Mouse (Mus musculus): ENCODE results near the gene Dusp16. TPM values are rescaled to one million over a fixed set of nuclear protein-coding genes. Genes with fewer than 3 reads are reported as not detected.

Dusp16 gene
- polyA plus RNA-seq, 1 experiment, result 3.3 TPM

GRCm38 (mm10) chr6:134713897-134714296 is 78.5 kb downstream of the Dusp16 start:
- no peaks in the 10 kb centered on the region for H3K27me3 ChIP-seq (ENCODE audit: control insufficient read depth, insufficient read depth, insufficient read length)
- H3K4me3 ChIP-seq (ENCODE audit: insufficient read depth, poor library complexity, severe bottlenecking), result no peak overlapping the region
- H3ac ChIP-seq (ENCODE audit: control insufficient read depth, insufficient read length, low read depth), result no peak overlapping the region
- no peaks in the 10 kb centered on the region for H3K36me3 ChIP-seq (ENCODE audit: control insufficient read depth, insufficient read depth)
- H3K79me2 ChIP-seq (ENCODE audit: control insufficient read depth, insufficient read depth), result no peaks in the 10 kb centered on the region
- no peaks in the 10 kb centered on the region for H3K79me3 ChIP-seq (ENCODE audit: low read depth)
- TF ChIP-seq MYOG (IDR thresholded peaks at IDR 0.05; ENCODE audit: control insufficient read depth, extremely low read depth, insufficient read length), result no peak
- TF ChIP-seq FOSL1 (IDR thresholded peaks at IDR 0.05; ENCODE audit: insufficient read depth, low read length, poor library complexity, severe bottlenecking), result no peak
- TF ChIP-seq MYOD1 (IDR thresholded peaks at IDR 0.05; ENCODE audit: control insufficient read depth, insufficient read length, low read depth), result no peak
- TF ChIP-seq USF1 (IDR thresholded peaks at IDR 0.05; ENCODE audit: low read depth), result no peak
- TF ChIP-seq MAX (IDR thresholded peaks at IDR 0.05), result no peak
- no peak for TF ChIP-seq CEBPB (IDR thresholded peaks at IDR 0.05; ENCODE audit: low read depth)
- TF ChIP-seq CTCF (IDR thresholded peaks at IDR 0.05; ENCODE audit: control insufficient read depth, insufficient read depth, insufficient read length), result no peak

GRCm38 (mm10) chr6:134713321-134713720 is 79.1 kb downstream of the Dusp16 start:
- Histone ChIP-seq H3K36me3 (ENCODE audit: control insufficient read depth, insufficient read depth) (no peaks in the 10 kb centered on the region), H3K79me2 (ENCODE audit: control insufficient read depth, insufficient read depth) (no peaks in the 10 kb centered on the region)

GRCm38 (mm10) chr6:134710020-134710419 is 82.4 kb downstream of the Dusp16 start:
- H3K79me3 ChIP-seq (ENCODE audit: low read depth), result no peaks in the 10 kb centered on the region
- H3K27me3 ChIP-seq (ENCODE audit: control insufficient read depth, insufficient read depth, insufficient read length), result no peaks in the 10 kb centered on the region
- no peak for TF ChIP-seq MAX (IDR thresholded peaks at IDR 0.05)
- TF ChIP-seq FOSL1 (IDR thresholded peaks at IDR 0.05; ENCODE audit: insufficient read depth, low read length, poor library complexity, severe bottlenecking), result no peak
- TF ChIP-seq USF1 (IDR thresholded peaks at IDR 0.05; ENCODE audit: low read depth), result no peak
- TF ChIP-seq CEBPB (IDR thresholded peaks at IDR 0.05; ENCODE audit: low read depth), result no peak
- no peak for TF ChIP-seq CTCF (IDR thresholded peaks at IDR 0.05; ENCODE audit: control insufficient read depth, insufficient read depth, insufficient read length)
- TF ChIP-seq MYOG (IDR thresholded peaks at IDR 0.05; ENCODE audit: control insufficient read depth, extremely low read depth, insufficient read length), result no peak
- TF ChIP-seq MYOD1 (IDR thresholded peaks at IDR 0.05; ENCODE audit: control insufficient read depth, insufficient read length, low read depth), result no peak
- H3ac ChIP-seq (ENCODE audit: control insufficient read depth, insufficient read length, low read depth), result no peak overlapping the region
- H3K36me3 ChIP-seq (ENCODE audit: control insufficient read depth, insufficient read depth), result no peaks in the 10 kb centered on the region
- H3K79me2 ChIP-seq (ENCODE audit: control insufficient read depth, insufficient read depth), result no peaks in the 10 kb centered on the region
- no peak overlapping the region for H3K4me3 ChIP-seq (ENCODE audit: insufficient read depth, poor library complexity, severe bottlenecking)

More at GRCm38 (mm10) chr6:134713321-134713720, 79.1 kb downstream of the Dusp16 start:
- no peak overlapping the region for H3ac ChIP-seq (ENCODE audit: control insufficient read depth, insufficient read length, low read depth)
- no peaks in the 10 kb centered on the region for H3K79me3 ChIP-seq (ENCODE audit: low read depth)
- H3K4me3 ChIP-seq (ENCODE audit: insufficient read depth, poor library complexity, severe bottlenecking), result no peak overlapping the region
- H3K27me3 ChIP-seq (ENCODE audit: control insufficient read depth, insufficient read depth, insufficient read length), result no peaks in the 10 kb centered on the region
- TF ChIP-seq CEBPB (IDR thresholded peaks at IDR 0.05; ENCODE audit: low read depth) (no peak), MYOG (IDR thresholded peaks at IDR 0.05; ENCODE audit: control insufficient read depth, extremely low read depth, insufficient read length) (no peak), MYOD1 (IDR thresholded peaks at IDR 0.05; ENCODE audit: control insufficient read depth, insufficient read length, low read depth) (no peak)

DNA sequence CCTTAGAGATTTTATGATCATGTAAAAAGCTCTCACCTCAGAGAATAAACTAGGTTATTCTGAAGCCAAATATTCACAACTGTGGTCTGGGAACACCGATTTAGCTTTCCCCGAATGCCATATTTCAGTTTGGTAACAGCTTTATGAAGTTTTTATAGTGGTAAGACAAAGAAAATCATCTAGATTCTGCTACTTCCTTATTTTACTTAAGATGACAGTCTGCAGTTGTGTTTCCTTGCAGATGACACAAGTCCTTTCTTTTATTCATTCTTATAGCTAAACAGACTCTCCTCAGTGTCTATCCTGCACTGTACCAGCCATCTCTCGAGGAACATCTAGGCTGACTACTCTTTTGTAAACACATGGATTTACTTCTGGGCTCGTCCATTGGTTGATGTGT is 86.0 kb downstream of the Dusp16 start:
- H3K27me3 ChIP-seq (ENCODE audit: control insufficient read depth, insufficient read depth, insufficient read length), result no peaks in the 10 kb centered on the region
- H3K79me3 ChIP-seq (ENCODE audit: low read depth), result no peaks in the 10 kb centered on the region
- H3ac ChIP-seq (ENCODE audit: control insufficient read depth, insufficient read length, low read depth), result no peak overlapping the region
- TF ChIP-seq CTCF (IDR thresholded peaks at IDR 0.05; ENCODE audit: control insufficient read depth, insufficient read depth, insufficient read length) (no peak), USF1 (IDR thresholded peaks at IDR 0.05; ENCODE audit: low read depth) (no peak), FOSL1 (IDR thresholded peaks at IDR 0.05; ENCODE audit: insufficient read depth, low read length, poor library complexity, severe bottlenecking) (no peak), MYOD1 (IDR thresholded peaks at IDR 0.05; ENCODE audit: control insufficient read depth, insufficient read length, low read depth) (no peak), CEBPB (IDR thresholded peaks at IDR 0.05; ENCODE audit: low read depth) (no peak), MYOG (IDR thresholded peaks at IDR 0.05; ENCODE audit: control insufficient read depth, extremely low read depth, insufficient read length) (no peak), MAX (IDR thresholded peaks at IDR 0.05) (no peak)
- H3K79me2 ChIP-seq (ENCODE audit: control insufficient read depth, insufficient read depth), result no peaks in the 10 kb centered on the region
- no peak overlapping the region for H3K4me3 ChIP-seq (ENCODE audit: insufficient read depth, poor library complexity, severe bottlenecking)
- H3K36me3 ChIP-seq (ENCODE audit: control insufficient read depth, insufficient read depth), result no peaks in the 10 kb centered on the region

DNA sequence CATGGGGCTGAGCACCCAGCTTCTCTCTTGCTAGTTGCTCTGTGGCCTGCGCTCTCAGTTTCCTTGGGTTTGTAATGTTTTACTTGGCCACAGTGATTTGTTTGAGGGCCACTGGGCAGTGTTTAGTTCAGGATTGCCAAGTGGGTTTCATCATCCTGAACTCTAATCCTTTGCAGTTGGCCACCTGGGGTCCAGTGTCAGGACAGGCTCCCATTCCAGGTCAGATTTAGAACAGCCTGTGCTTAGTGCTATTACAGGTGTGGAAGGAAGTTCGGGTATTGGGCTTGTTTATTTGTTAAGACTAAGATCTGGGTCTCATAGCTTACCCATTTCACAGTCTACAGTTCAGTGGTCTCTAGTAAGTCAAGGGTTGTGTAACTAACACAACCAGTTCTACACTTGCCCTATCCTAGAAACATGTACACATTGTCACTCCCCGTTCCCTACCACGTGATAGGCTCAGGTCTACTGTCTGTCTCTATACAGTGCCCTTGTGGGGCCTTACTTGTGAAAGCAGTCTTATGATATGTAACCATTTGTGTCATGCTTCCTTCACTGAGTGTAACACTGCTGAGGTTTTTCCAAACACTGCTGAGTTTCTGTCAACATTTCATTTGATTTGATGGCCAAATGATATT is 89.3 kb downstream of the Dusp16 start:
- TF ChIP-seq CEBPB (IDR thresholded peaks at IDR 0.05; ENCODE audit: low read depth) (no peak), CTCF (IDR thresholded peaks at IDR 0.05; ENCODE audit: control insufficient read depth, insufficient read depth, insufficient read length) (no peak), USF1 (IDR thresholded peaks at IDR 0.05; ENCODE audit: low read depth) (no peak), FOSL1 (IDR thresholded peaks at IDR 0.05; ENCODE audit: insufficient read depth, low read length, poor library complexity, severe bottlenecking) (no peak), MYOD1 (IDR thresholded peaks at IDR 0.05; ENCODE audit: control insufficient read depth, insufficient read length, low read depth) (no peak), MAX (IDR thresholded peaks at IDR 0.05) (no peak), MYOG (IDR thresholded peaks at IDR 0.05; ENCODE audit: control insufficient read depth, extremely low read depth, insufficient read length) (no peak)
- no peak overlapping the region for H3K4me3 ChIP-seq (ENCODE audit: insufficient read depth, poor library complexity, severe bottlenecking)
- H3K36me3 ChIP-seq (ENCODE audit: control insufficient read depth, insufficient read depth), result no peaks in the 10 kb centered on the region
- H3K79me2 ChIP-seq (ENCODE audit: control insufficient read depth, insufficient read depth), result no peaks in the 10 kb centered on the region
- no peak overlapping the region for H3ac ChIP-seq (ENCODE audit: control insufficient read depth, insufficient read length, low read depth)
- no peaks in the 10 kb centered on the region for H3K27me3 ChIP-seq (ENCODE audit: control insufficient read depth, insufficient read depth, insufficient read length)
- H3K79me3 ChIP-seq (ENCODE audit: low read depth), result no peaks in the 10 kb centered on the region

GRCm38 (mm10) chr6:134702184-134702583 is 90.2 kb downstream of the Dusp16 start:
- H3K36me3 ChIP-seq (ENCODE audit: control insufficient read depth, insufficient read depth), result no peaks in the 10 kb centered on the region
- H3K79me2 ChIP-seq (ENCODE audit: control insufficient read depth, insufficient read depth), result no peaks in the 10 kb centered on the region
- no peaks in the 10 kb centered on the region for H3K27me3 ChIP-seq (ENCODE audit: control insufficient read depth, insufficient read depth, insufficient read length)
- no peaks in the 10 kb centered on the region for H3K79me3 ChIP-seq (ENCODE audit: low read depth)
- no peak overlapping the region for H3ac ChIP-seq (ENCODE audit: control insufficient read depth, insufficient read length, low read depth)
- H3K4me3 ChIP-seq (ENCODE audit: insufficient read depth, poor library complexity, severe bottlenecking), result no peak overlapping the region
- TF ChIP-seq MYOD1 (IDR thresholded peaks at IDR 0.05; ENCODE audit: control insufficient read depth, insufficient read length, low read depth), result no peak

Data from C2C12 (cell line).